Mouse (Mus musculus) heart, embryonic 11.5 days (tissue): ENCODE data around the gene AC161166.1. TPM values are rescaled to one million over a fixed set of nuclear protein-coding genes. Genes with fewer than 3 reads are reported as not detected.

Experiments used
- ATAC-seq: fragments of 200-750 bp; cut with Nextera tagmentation; replicated peaks from 2 replicates; pipeline ENCODE4 v1.8.0; 2017; ENCODE audit warnings: moderate library complexity; ENCODE audit not compliant: insufficient number of reproducible peaks, low FRiP score, low TSS enrichment
- H3K27ac ChIP-seq: fragments of 300-500 bp; sonication (generic); 2 replicates; pipeline ENCODE4 v1.5.1; 2014; ENCODE audit warnings: mild to moderate bottlenecking, low read depth, low read length
- H3K27me3 ChIP-seq: fragments of 300-500 bp; sonication (generic); 2 replicates; pipeline ENCODE4 v1.6.1; 2014; ENCODE audit warnings: mild to moderate bottlenecking, low read length, mixed read lengths; ENCODE audit not compliant: control insufficient read depth, insufficient read depth
- H3K36me3 ChIP-seq: fragments of 300-500 bp; sonication (generic); 2 replicates; pipeline ENCODE4 v1.6.1; 2014; ENCODE audit warnings: mild to moderate bottlenecking, low read length, moderate library complexity, mixed read lengths; ENCODE audit not compliant: control insufficient read depth, insufficient read depth
- H3K4me1 ChIP-seq: fragments of 300-500 bp; sonication (generic); 2 replicates; pipeline ENCODE4 v1.6.1; 2014; ENCODE audit warnings: low read length; ENCODE audit not compliant: control insufficient read depth, insufficient read depth
- H3K4me2 ChIP-seq: fragments of 300-500 bp; sonication (generic); 2 replicates; pipeline ENCODE4 v1.6.1; 2014; ENCODE audit warnings: mild to moderate bottlenecking, moderate library complexity
- H3K4me3 ChIP-seq: fragments of 300-500 bp; sonication (generic); 2 replicates; pipeline ENCODE4 v1.5.1; 2014; ENCODE audit warnings: low read depth, low read length
- H3K9ac ChIP-seq: fragments of 300-500 bp; sonication (generic); 2 replicates; pipeline ENCODE4 v1.6.1; 2014; ENCODE audit warnings: mild to moderate bottlenecking, low read depth, low read length, moderate library complexity
- H3K9me3 ChIP-seq: fragments of 300-500 bp; sonication (generic); replicated peaks from 2 replicates; pipeline ENCODE4 v1.6.1; 2016; ENCODE audit warnings: low read length; ENCODE audit not compliant: control insufficient read depth
- WGBS: fragments of 180-500 bp; shearing (Covaris S2); extraction: QIAGEN DNeasy Blood & Tissue Kit; methylation state at CpG from one replicate; pipeline ENCODE4 v1.1.7; 2014; ENCODE audit not compliant: insufficient replicate concordance; 5-methylcytosine and 5-hydroxymethylcytosine counted together
- polyA plus RNA-seq: library from polyadenylated mRNA; unstranded; fragments of >200 nt; fragmentation: Nextera tagmentation; extraction: Ambion mirVana; gene quantifications from 2 replicates; pipeline ENCODE4 v1.2.1, GENCODE M21; 2014

AC161166.1 gene
- polyA plus RNA-seq, 1 experiment from 2014 or later, result 0.57 TPM

DNA sequence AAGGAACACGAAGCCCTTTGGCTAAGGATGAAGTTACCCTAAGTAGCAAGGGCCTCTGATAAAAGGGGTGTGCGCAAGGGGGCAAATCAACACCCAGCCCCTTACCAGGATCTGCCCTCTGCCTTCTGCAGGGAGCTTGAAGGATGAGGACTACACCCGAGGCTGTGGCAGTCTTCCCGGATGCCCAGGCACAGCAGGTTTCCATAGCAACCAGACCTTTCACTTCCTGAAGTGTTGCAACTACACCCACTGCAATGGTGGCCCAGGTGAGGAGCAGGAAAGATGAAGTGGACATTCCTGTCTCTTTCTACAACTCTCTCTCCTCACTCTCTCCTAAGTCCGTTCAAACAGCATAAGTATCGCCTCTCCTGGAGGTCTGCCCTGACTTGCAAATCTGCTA lies 39.8 kb downstream of the AC161166.1 start:
- Histone ChIP-seq H3K4me3 (no peak overlapping the region), H3K4me2 (no peak overlapping the region), H3K4me1 (no peaks in the 10 kb centered on the region), H3K9ac (no peak overlapping the region), H3K36me3 (no peaks in the 10 kb centered on the region), H3K9me3 (no peaks in the 10 kb centered on the region), H3K27me3 (no peaks in the 10 kb centered on the region), H3K27ac (no peak overlapping the region)
- WGBS, result 77% methylated on average over 6 of the region's 6 CpGs
- no peak for ATAC-seq

GRCm38 (mm10) chr7:24470356-24470755 lies 41.9 kb downstream of the AC161166.1 start:
- 90% methylated on average over 7 of the region's 7 CpGs for WGBS
- H3K4me3 ChIP-seq, result no peak overlapping the region
- H3K9me3 ChIP-seq, result no peaks in the 10 kb centered on the region
- no peak overlapping the region for H3K9ac ChIP-seq
- no peak for ATAC-seq
- no peaks in the 10 kb centered on the region for H3K36me3 ChIP-seq
- H3K27me3 ChIP-seq, result no peaks in the 10 kb centered on the region
- no peak overlapping the region for H3K4me2 ChIP-seq
- H3K27ac ChIP-seq, result no peak overlapping the region
- H3K4me1 ChIP-seq, result no peaks in the 10 kb centered on the region

DNA sequence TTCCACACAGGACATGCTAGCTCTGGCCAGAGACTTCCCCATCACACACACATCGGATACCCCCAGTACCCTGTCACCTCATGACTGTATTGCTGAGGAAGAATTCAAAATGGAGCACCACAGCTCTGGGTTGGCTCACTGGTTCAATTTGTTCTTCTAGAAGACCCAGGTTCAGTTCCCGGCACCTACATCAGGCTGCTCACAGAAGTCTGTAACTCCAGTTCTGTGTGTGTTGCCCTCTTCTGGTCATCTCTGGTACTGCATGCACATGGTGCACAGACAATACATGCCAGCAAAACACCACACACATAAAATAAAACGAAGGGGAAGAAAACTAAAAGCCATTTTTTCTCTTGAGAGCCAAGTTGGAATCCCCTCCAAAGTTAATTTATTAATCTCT lies 43.1 kb downstream of the AC161166.1 start:
- no peak overlapping the region for H3K4me3 ChIP-seq
- no peak overlapping the region for H3K9ac ChIP-seq
- no peaks in the 10 kb centered on the region for H3K9me3 ChIP-seq
- no peaks in the 10 kb centered on the region for H3K27me3 ChIP-seq
- H3K36me3 ChIP-seq, result no peaks in the 10 kb centered on the region
- no peak for ATAC-seq
- 79% methylated on average over 3 of the region's 3 CpGs for WGBS
- no peak overlapping the region for H3K27ac ChIP-seq
- no peaks in the 10 kb centered on the region for H3K4me1 ChIP-seq
- H3K4me2 ChIP-seq, result no peak overlapping the region

- 74% methylated on average over 5 of the region's 5 CpGs for WGBS
- Histone ChIP-seq H3K4me3 (no peak overlapping the region), H3K36me3 (no peaks in the 10 kb centered on the region), H3K4me1 (peaks cover 1% of the 10 kb centered on the region; the same call in 1 of the 2 replicates), H3K9me3 (no peaks in the 10 kb centered on the region), H3K9ac (no peak overlapping the region), H3K4me2 (no peak overlapping the region), H3K27me3 (no peaks in the 10 kb centered on the region), H3K27ac (no peak overlapping the region)
- ATAC-seq, result no peak
Observed at GRCm38 (mm10) chr7:24467886-24468285, 44.4 kb downstream of the AC161166.1 start.

- H3K9ac ChIP-seq, result no peak overlapping the region
- H3K9me3 ChIP-seq, result no peaks in the 10 kb centered on the region
- H3K4me1 ChIP-seq, result peaks cover 5% of the 10 kb centered on the region; the same call in 1 of the 2 replicates
- H3K27me3 ChIP-seq, result no peaks in the 10 kb centered on the region
- ATAC-seq, result no peak
- H3K4me2 ChIP-seq, result no peak overlapping the region
- H3K4me3 ChIP-seq, result no peak overlapping the region
- no peaks in the 10 kb centered on the region for H3K36me3 ChIP-seq
- WGBS, result 86% methylated on average over 6 of the region's 6 CpGs
- H3K27ac ChIP-seq, result no peak overlapping the region
Observed at GRCm38 (mm10) chr7:24466835-24467234, 45.4 kb downstream of the AC161166.1 start.

DNA sequence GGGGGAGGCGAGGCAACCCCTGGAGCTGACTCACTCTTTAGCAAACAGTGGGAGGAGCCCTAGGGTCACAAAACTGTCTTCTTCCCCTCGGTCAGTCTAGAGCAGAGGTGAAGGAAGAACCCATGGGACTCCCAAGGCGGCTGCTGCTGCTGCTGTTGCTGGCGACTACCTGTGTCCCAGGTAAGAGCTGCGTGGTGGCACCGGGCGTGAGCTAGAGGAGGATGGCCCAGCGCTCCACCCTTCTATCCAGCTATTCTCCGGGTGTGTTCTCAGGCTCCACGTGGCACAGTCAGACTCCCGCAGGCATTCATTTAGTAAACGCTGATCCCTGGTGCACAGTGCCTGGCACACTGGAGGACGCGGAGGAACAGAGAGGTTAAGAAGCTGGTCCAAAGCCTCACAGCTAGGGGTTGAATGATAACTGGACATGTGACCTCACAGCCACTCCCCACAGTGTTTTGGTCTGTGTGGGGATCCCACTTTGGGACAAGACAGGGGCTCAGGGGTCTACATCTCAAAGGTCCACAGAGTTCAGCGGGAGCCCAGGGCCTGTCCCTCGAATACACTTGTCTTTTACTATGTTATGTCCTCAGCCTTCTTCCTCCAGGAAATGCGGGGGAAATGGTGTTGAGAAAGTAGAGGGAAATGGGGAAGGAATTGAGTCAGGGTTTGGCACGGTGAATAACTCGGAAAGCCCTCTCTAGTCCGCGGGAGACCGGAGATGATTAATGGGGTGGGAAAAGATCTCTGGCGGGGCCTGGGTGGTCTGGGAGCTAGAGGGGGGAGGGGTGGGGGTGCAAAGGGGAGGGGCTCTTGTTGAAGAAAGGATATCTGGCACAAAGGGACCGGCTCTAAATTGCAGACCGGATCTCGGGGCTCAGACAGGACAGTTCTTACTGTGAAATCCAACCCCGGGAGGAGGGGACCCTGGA lies 49.6 kb downstream of the AC161166.1 start, which contains the start of gene Plaur:
Plaur (plus strand) TSS at position 97 of the 932 bp plus-strand sequence.
- Histone ChIP-seq H3K27ac (no peak within 1 kb of the TSS), H3K4me2 (peak within 1 kb of the TSS; percentile 56), H3K4me3 (peak within 1 kb of the TSS; percentile 30), H3K36me3 (no peaks in the 10 kb centered on the region), H3K4me1 (peaks cover 10% of the 10 kb centered on the region; the same call in 1 of the 2 replicates), H3K9ac (peak within 1 kb of the TSS; percentile 43; the same call in 1 of the 2 replicates), H3K27me3 (no peaks in the 10 kb centered on the region), H3K9me3 (no peaks in the 10 kb centered on the region)
- 3% methylated on average over 27 of the region's 27 CpGs for WGBS
- peak; percentile 59; the same call in 1 of the 2 replicates for ATAC-seq

DNA sequence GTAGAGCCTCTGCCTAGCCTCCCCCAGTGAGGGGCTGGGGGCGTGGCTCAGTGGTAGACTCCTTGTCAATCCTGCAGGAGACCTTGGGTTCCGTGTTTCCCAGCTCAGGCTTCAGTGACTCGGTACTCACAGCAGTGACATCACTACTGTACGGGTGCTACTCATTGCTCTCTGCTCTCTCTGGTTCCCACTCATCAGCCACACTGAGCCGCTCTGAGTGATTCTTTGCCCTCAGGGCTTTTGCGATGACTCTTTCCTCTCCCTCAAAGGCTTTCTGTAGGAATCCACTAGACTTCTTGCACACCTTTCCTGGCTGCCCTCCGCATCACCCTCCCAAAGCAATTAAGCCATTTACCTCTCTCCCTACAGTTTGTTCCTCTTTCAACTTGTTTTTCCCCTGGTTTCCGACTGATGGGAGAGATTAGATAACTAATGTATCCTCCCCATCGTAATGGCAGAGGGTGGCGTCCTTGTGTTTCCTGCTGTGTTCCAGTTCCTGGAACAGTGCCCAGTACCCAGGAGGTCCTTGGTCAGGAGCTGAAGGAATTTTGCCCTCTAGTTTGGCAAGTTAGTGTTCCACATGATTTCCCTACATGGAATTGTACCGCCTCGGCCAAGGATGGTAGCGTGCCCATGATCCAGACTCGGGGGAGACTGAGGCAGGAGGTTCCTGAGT lies 50.7 kb downstream of the AC161166.1 start:
- Histone ChIP-seq H3K4me1 (peaks cover 10% of the 10 kb centered on the region; the same call in 1 of the 2 replicates), H3K27ac (no peak overlapping the region), H3K9me3 (no peaks in the 10 kb centered on the region), H3K4me2 (no peak overlapping the region), H3K27me3 (no peaks in the 10 kb centered on the region), H3K36me3 (no peaks in the 10 kb centered on the region), H3K9ac (no peak overlapping the region), H3K4me3 (no peak overlapping the region)
- WGBS, result 45% methylated on average over 14 of the region's 14 CpGs
- ATAC-seq, result no peak
